Mouse (Mus musculus): Measurements from ENCODE around the gene Crybb2.

The Crybb2 gene

GRCm38 (mm10) chr5:113101457-113101856, 31.5 kb upstream of the Crybb2 start:
- POLR2A ChIA-PET, result interaction anchor here in 1 of 4 experiments (2.8 kb wide), 1 partner anchor 68 kb away, joined by 9 read pairs; no protein-coding TSS in a partner anchor
- CTCF ChIA-PET, result interaction anchor here (0.8 to 11.1 kb wide), 7 partner anchors 54 to 125 kb away, joined by 3 to 196 read pairs (median 43); partner anchors contain the start of gene Tmem211 (in 2 of the 4)

DNA sequence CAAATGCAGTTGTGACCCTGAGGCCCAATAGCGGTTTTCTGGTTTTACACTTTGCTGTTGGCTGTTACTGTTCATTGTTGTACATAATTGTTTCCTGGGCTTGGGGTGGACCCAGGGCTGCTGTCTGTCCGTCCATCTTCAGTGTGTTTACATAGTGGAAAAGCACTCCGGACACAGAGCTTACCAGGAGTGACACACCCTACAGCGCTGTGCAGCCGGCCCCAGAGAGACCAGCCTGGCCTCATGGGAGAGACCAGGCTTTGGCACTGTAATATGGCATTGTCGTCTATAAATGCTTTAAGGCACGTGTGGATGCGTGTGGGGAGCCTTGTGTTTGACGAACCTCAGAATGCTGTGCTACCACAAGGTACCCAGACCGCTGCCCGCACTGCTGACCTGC, 30.5 kb upstream of the Crybb2 start:
- POLR2A ChIA-PET, result interaction anchor here in 1 of 4 experiments (1.9 to 2.9 kb wide), 3 partner anchors 55 to 126 kb away, joined by 9 to 13 read pairs (median 10); partner anchors contain the start of gene Tmem211
- CTCF ChIA-PET, result interaction anchor here (0.7 to 11.1 kb wide), 22 partner anchors 9 to 624 kb away, joined by 3 to 196 read pairs (median 20); partner anchors contain the start of genes Tmem211 (in 2 of the 4), 1700069L16Rik (in 1 of the 4) and Sgsm1 (in 1 of the 4)

- ChIA-PET CTCF (interaction anchor here (0.5 to 11.1 kb wide), 122 partner anchors 8 to 1670 kb away, joined by 3 to 196 read pairs (median 4); partner anchors contain the start of genes Tmem211 (in 4 of the 4), Crybb3 (in 2 of the 4), 1700069L16Rik (in 1 of the 4) and Sgsm1 (in 1 of the 4)), POLR2A (interaction anchor here in 3 of 4 experiments (0.8 to 2.9 kb wide), 11 partner anchors 17 to 127 kb away, joined by 3 to 13 read pairs (median 4); partner anchors contain the start of gene Tmem211 (in 1 of the 3))
These were observed 29.6 kb upstream of the Crybb2 start for GRCm38 (mm10) chr5:113099546-113099945.

DNA sequence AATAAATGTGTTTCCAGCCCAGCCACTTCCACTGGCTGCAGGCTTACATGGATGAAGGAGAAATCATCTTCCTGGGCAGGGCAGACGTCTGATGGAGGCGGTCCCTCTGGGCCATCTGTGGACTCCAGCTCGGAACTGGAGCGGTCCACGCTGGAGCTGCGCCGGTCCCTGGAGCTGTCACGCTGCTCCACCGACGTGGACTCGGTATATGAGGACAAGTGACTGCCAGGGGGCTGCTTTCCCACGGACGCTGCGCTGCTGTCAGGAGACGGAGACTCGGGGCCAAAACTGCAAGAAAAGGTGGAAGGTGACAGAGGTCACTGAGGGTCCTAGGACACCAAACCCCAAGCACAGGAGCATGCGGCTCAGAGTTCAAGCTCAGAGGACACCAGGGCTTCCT, 27.6 kb upstream of the Crybb2 start:
- POLR2A ChIA-PET, result interaction anchor here in 2 of 4 experiments (0.6 to 2.9 kb wide), 2 partner anchors 12 to 58 kb away, joined by 3 to 13 read pairs; no protein-coding TSS in a partner anchor
- CTCF ChIA-PET, result interaction anchor here (0.7 to 11.1 kb wide), 12 partner anchors 19 to 249 kb away, joined by 3 to 196 read pairs (median 7); partner anchors contain the start of gene Tmem211 (in 1 of the 4)

GRCm38 (mm10) chr5:113095456-113095855, 25.5 kb upstream of the Crybb2 start:
- POLR2A ChIA-PET, result interaction anchor here in 1 of 4 experiments (2.0 kb wide), 1 partner anchor 11 kb away, joined by 4 read pairs; no protein-coding TSS in a partner anchor

GRCm38 (mm10) chr5:113092406-113092805, 22.5 kb upstream of the Crybb2 start:
- CTCF ChIA-PET, result interaction anchor here (0.6 to 3.4 kb wide), 11 partner anchors 13 to 134 kb away, joined by 3 to 18 read pairs (median 3); partner anchors contain the start of gene Tmem211 (in 2 of the 4)
- POLR2A ChIA-PET, result interaction anchor here in 1 of 4 experiments (1.1 kb wide), 1 partner anchor 9 kb away, joined by 6 read pairs; no protein-coding TSS in a partner anchor

More at GRCm38 (mm10) chr5:113095456-113095855, 25.5 kb upstream of the Crybb2 start:
- CTCF ChIA-PET, result interaction anchor here in 3 of 4 experiments (0.6 to 11.1 kb wide), 4 partner anchors 12 to 1910 kb away, joined by 3 to 196 read pairs (median 3); no protein-coding TSS in a partner anchor

DNA sequence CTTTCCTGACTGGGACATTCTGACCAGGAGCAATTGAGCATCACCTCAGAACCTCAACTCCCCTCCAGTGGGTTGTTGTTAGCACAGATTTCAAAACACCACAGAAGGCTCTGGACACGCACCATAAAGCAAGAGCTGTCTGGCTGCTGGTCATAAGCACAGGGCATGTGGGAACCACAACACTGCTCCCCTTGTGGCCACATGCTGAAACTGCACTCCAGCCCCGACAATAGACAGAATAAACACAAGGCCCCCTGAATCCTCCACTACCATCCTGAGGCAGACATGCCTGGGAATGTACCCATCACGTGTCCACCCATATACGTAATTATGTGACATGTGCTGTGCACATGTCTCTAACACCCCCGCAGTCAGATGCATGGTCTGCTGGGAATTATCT, 21.2 kb upstream of the Crybb2 start:
- CTCF ChIA-PET, result interaction anchor here (0.5 to 3.4 kb wide), 29 partner anchors 8 to 691 kb away, joined by 3 to 25 read pairs (median 4); partner anchors contain the start of gene Tmem211 (in 1 of the 4)
- POLR2A ChIA-PET, result interaction anchor here in 2 of 4 experiments (0.5 to 1.5 kb wide), 5 partner anchors 8 to 367 kb away, joined by 3 to 4 read pairs (median 3); no protein-coding TSS in a partner anchor

DNA sequence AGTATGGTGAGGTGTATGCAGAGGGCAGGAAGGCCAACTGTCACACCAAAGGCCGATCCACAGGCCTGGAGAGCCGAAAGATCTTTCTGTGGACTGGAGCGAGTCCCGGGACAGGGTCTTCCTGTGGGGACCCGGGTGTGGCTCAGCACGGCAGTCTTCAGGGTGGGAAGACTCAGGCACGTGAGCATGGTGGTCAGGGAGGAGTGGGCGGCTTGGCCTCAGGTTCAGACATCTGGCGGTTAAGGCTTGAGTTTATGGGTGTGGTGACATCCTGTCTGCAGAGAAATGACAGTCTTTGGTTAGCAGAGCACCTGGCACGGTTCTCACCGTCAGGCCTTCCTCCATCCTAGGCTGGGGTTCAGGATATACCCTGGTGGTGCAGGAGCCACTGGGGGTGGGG, 20.8 kb upstream of the Crybb2 start:
- ChIA-PET POLR2A (interaction anchor here in 2 of 4 experiments (0.9 to 1.5 kb wide), 4 partner anchors 8 to 129 kb away, joined by 3 to 4 read pairs (median 3); no protein-coding TSS in a partner anchor), CTCF (interaction anchor here (0.5 to 3.4 kb wide), 26 partner anchors 8 to 691 kb away, joined by 3 to 25 read pairs (median 4); partner anchors contain the start of gene Tmem211 (in 1 of the 4))

DNA sequence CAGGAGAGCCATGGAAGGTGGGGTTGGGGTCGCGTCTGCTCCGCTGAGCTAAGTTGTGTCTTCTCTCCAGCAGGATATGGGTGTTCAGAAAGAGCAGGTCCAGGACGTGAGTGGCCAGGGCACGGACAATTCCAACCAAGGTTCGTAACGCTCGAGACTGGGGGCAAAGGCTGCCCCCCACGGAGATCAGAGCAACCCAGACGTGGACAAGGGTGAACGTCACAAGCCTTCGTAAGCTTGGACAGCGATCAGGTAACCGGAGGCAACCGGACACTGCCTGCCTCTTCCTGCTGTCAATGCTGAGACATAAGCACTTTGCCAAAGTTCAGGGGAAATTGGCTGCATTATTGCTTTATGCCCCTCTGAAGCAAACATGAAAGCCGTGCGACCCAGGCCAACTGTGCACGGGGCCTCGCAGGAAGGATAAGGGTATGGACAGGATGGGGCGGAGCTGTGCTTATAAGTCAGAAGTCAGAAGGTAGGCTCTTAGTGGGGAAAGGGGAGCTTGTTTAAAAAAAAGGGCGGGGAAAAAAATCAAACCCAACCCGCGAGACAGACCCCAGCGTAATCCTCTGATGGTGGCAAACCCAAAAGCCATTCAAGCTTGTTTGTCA, 20.3 kb upstream of the Crybb2 start:
- ChIA-PET POLR2A (interaction anchor here in 1 of 4 experiments (1.5 kb wide), 1 partner anchor 130 kb away, joined by 3 read pairs; no protein-coding TSS in a partner anchor), CTCF (interaction anchor here in 3 of 4 experiments (0.6 to 3.4 kb wide), 12 partner anchors 9 to 634 kb away, joined by 3 to 25 read pairs (median 5); no protein-coding TSS in a partner anchor)

DNA sequence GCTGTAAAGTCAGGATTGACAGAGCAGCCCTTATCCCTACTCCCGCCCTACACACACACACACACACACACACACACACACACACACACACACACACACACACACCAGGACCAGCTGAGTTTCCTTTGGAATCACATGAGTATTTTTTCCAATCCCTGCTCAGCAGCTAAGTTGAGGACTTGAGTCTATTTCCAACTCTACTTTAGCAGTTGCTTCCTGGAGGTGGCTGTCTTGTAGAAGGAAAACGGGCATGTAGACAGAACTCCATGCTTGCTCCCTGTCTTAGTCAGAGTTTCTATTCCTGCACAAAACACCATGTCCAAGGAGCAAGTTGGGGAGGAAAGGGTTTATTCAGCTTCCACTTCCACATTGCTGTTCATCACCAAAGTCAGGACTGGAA, 17.5 kb upstream of the Crybb2 start:
- ChIA-PET CTCF (interaction anchor here in 2 of 4 experiments (1.1 to 1.3 kb wide), 2 partner anchors 12 to 13 kb away, joined by 3 to 4 read pairs; no protein-coding TSS in a partner anchor), POLR2A (no interaction called here)

DNA sequence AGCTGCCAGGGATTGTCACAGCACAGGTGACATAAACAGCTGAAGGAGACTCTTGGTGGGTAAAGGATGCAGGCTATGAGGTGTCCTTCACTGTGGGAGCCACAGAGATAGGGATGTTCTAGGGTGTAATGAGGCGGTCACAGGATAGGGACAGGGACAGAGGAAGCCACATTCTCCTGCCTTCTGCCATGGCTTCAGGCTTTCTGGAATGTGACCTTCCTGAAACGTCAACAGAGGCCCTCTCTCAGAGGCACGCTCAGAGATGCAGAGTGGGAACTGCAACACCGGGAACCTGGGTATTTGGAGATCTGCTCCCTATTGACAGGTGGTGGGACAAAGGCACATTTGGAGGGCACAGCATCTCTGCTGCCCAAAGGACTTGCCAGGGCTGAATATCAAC, 17.1 kb upstream of the Crybb2 start:
- ChIA-PET CTCF (interaction anchor here in 2 of 4 experiments (1.1 to 1.8 kb wide), 2 partner anchors 13 kb away, joined by 4 to 8 read pairs; no protein-coding TSS in a partner anchor), POLR2A (no interaction called here)

- ChIA-PET POLR2A (interaction anchor here in 3 of 4 experiments (0.6 to 1.1 kb wide), 7 partner anchors 11 to 140 kb away, joined by 3 to 4 read pairs (median 3); partner anchors contain the start of gene Tmem211 (in 1 of the 3)), CTCF (interaction anchor here (0.6 to 1.8 kb wide), 7 partner anchors 11 to 140 kb away, joined by 3 to 10 read pairs (median 4); partner anchors contain the start of gene Tmem211 (in 1 of the 4))
These were observed 16.5 kb upstream of the Crybb2 start for GRCm38 (mm10) chr5:113086439-113086838.

GRCm38 (mm10) chr5:113085931-113086330, 16.0 kb upstream of the Crybb2 start:
- ChIA-PET POLR2A (interaction anchor here in 3 of 4 experiments (0.6 to 1.1 kb wide), 9 partner anchors 10 to 424 kb away, joined by 3 to 4 read pairs (median 3); partner anchors contain the start of genes Sgsm1 (in 1 of the 3) and Tmem211 (in 1 of the 3)), CTCF (interaction anchor here (0.6 to 1.8 kb wide), 11 partner anchors 10 to 215 kb away, joined by 3 to 10 read pairs (median 3); partner anchors contain the start of gene Tmem211 (in 1 of the 4))

- ChIA-PET POLR2A (interaction anchor here in 3 of 4 experiments (0.5 to 1.4 kb wide), 7 partner anchors 8 to 1241 kb away, joined by 3 to 6 read pairs (median 4); no protein-coding TSS in a partner anchor), CTCF (interaction anchor here in 2 of 4 experiments (1.1 to 1.4 kb wide), 2 partner anchors 11 to 142 kb away, joined by 3 to 5 read pairs; partner anchors contain the start of gene Tmem211 (in 1 of the 2))
These were observed 14.4 kb upstream of the Crybb2 start for GRCm38 (mm10) chr5:113084309-113084708.

DNA sequence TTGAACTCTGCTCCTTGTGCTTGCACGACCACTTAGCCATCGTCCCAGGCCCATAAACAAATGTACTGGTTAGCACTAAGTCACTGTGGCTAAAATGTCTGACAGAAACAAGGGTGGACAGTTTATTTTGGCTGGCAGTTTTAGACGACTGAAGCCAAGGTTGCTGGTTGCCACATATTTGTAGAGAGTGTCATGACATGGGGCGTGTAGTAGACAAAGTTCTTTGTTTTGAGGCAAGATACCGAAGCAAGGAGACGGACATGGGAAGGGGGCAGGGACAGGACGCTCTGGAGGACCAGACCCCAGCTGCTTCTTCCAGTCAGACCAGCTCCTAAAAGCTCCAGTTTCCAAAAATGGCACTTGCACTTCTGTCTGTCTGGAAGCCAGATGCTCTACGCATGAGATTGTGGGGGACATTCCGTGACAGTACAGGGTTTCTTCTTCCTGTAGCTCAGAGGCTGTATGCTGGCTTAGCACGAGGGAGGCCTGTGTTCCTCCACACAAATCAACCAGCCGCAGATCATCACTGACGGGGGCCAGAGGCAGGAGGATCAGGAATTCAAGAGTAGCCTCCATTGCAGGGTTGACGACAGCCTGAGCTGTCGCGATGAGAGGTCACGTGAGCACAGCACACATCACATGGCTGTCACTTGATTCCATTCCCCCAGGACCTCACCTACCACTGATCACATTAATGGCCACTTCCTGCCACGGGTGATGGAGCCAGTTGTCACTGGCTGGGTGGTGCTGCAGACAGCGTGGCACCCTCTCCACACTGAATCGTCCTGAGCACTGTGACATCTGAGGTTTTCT, 12.6 kb upstream of the Crybb2 start:
- ChIA-PET POLR2A (interaction anchor here in 2 of 4 experiments (0.6 to 1.5 kb wide), 9 partner anchors 8 to 212 kb away, joined by 3 to 7 read pairs (median 3); partner anchors contain the start of gene Tmem211 (in 1 of the 2)), CTCF (interaction anchor here in 3 of 4 experiments (0.5 to 2.1 kb wide), 13 partner anchors 9 to 556 kb away, joined by 3 to 9 read pairs (median 4); no protein-coding TSS in a partner anchor)

DNA sequence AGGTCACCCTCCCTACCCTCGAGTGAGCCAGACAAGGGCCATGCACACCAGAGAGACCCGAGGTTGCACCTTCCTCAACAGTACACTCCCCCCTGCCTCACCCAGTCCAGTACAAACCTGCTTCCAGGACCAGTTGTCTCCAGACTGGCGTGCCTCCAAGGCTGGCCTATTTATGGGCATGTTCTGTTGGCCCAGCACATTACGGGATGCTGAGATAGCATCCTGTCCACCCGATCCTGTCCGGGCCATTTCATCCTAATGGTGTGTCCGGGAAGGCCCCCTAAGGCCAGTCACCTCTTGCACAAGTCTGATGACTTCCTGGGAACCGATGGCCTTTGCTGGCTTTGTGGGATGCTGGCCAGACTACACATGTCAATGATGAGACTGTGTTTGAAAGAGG, 11.5 kb upstream of the Crybb2 start, which contains the start of gene Crybb3:
Crybb3 (minus strand) TSS at position 146 of the 400 bp plus-strand sequence.
- ChIA-PET CTCF (interaction anchor here in 2 of 4 experiments (0.8 to 3.2 kb wide), 7 partner anchors 18 to 233 kb away, joined by 3 to 46 read pairs (median 9); no protein-coding TSS in a partner anchor), POLR2A (interaction anchor here in 1 of 4 experiments (0.8 to 1.2 kb wide), 3 partner anchors 57 to 211 kb away, joined by 3 read pairs; partner anchors contain the start of gene Tmem211)

All from embryonic stem cell, embryonic (primary cell).